Mouse (Mus musculus): Measurements from ENCODE around the gene Acat3.
"Not testable (repeated sequence)": the region's sequence is repeated elsewhere in the genome, so short reads cannot be mapped to it uniquely, and the experiment has no call there.

The Acat3 gene

GRCm38 (mm10) chr17:12940151-12940805, at the start of gene Acat3:
Gene Acat3, minus strand, starts transcription at chr17:12940600.
- peak; percentile 52 for DNase-seq (ENCODE audit: low spot score)

DNA sequence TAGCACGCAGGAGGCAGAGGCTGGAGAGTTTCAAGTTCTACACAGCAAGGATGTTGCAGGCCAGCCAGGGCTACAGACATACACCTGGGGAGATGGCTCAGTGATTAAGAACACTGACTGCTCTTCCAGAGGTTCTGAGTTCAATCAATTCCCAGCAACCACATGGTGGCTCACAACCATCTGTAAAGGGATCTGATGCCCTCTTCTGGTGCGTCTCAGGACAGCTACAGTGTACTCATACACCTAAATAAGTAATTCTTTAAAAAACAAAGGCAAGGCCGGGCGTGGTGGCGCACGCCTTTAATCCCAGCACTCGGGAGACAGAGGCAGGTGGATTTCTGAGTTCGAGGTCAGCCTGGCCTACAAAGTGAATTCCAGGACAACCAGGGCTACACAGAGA, 47.7 kb upstream of the Acat3 start:
- not testable (repeated sequence) for DNase-seq (ENCODE audit: low spot score)

DNA sequence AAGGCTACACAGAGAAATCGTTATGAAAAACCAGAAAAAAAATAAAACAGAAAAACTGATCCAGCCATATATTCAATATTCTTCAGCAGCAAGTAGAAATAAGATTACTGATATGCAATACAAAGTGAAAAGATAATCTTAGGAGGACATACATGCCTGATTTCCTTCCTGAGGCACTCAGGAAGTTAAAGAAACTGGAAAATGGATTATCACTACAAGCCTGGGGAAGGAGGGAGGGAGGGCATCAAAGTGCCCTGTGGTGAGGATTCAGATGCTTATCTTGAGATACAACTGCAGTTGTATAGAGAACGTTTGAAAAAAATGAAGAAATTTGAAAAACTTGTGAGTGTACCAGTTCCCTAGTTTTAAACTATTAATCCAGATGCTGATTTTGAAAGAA, 43.6 kb upstream of the Acat3 start:
- no peak for DNase-seq (ENCODE audit: low spot score)

DNA sequence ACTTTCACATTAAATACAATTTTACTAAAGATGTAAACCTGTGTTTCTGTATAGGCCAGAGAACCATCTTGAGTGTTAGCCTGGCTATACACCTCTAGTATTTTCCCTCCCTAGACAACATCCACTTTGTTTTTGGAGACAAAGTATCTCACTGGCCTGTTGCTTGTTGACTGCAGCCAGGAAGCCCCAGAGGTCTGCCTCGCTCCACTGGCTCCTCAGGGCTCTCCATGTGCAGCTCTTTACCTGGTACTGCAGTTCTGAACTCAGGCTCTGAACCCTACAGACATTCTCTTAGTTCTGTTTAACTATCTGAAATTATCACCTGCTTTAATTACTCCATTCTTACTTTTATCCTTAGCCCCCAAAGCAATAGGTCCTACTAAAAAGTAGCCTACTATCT, 38.1 kb upstream of the Acat3 start:
- DNase-seq (ENCODE audit: low spot score): no peak

GRCm38 (mm10) chr17:12973851-12974250, 33.5 kb upstream of the Acat3 start:
- DNase-seq (ENCODE audit: low spot score): no peak

- no peak for DNase-seq (ENCODE audit: low spot score)
Observed at GRCm38 (mm10) chr17:12967173-12967572, 26.8 kb upstream of the Acat3 start.

DNA sequence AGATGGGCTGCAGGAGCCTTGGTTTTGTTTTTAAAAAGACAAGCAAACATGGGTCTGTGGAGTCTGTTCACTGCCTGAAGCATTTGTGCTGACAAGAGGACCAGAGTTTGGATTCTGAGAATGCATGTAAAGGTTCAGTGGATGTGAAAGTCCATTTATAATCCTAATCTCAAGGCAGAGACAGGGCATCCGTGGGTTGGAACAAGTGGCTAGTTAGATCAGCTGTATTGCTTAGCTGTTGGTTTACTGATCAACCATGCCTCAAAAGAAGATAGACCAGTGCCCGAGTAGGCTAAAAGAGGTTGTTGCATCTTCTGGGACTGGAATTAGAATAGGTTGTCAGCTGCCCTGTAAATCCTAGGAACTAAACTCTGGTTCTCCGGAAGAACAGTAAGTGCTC, 23.1 kb upstream of the Acat3 start:
- DNase-seq (ENCODE audit: low spot score): no peak

- DNase-seq (ENCODE audit: low spot score): peak; percentile 95
Observed at GRCm38 (mm10) chr17:12960331-12960873, 20.0 kb upstream of the Acat3 start, which contains the start of gene Acat2. Gene Acat2, minus strand, starts transcription at chr17:12960747.

GRCm38 (mm10) chr17:12959377-12959776, 19.0 kb upstream of the Acat3 start:
- not testable (repeated sequence) for DNase-seq (ENCODE audit: low spot score)

DNA sequence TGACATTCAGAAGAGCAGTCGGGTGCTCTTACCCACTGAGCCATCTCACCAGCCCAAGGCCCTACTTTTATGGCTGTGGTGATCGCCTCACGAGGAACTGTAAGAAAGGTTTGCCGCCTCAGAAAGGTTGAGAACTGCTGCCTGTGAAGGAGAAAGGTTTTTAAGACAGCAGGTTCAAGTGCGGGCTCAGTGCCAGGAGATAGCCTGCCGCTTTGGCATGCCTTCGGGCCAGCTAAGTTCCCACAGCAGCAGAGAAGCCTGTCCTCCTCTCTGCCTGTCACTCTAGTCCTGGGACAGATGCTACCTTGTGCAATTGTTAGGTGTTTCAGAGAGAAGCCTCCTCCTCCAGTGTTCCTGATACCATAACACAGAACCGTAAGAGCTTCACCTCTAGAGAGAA, 16.3 kb upstream of the Acat3 start:
- DNase-seq (ENCODE audit: low spot score): peak; percentile 53

- DNase-seq (ENCODE audit: low spot score): no peak
Observed at GRCm38 (mm10) chr17:12949669-12950068, 9.3 kb upstream of the Acat3 start.

GRCm38 (mm10) chr17:12942459-12943162, 2.2 kb upstream of the Acat3 start:
- DNase-seq (ENCODE audit: low spot score): no peak

DNA sequence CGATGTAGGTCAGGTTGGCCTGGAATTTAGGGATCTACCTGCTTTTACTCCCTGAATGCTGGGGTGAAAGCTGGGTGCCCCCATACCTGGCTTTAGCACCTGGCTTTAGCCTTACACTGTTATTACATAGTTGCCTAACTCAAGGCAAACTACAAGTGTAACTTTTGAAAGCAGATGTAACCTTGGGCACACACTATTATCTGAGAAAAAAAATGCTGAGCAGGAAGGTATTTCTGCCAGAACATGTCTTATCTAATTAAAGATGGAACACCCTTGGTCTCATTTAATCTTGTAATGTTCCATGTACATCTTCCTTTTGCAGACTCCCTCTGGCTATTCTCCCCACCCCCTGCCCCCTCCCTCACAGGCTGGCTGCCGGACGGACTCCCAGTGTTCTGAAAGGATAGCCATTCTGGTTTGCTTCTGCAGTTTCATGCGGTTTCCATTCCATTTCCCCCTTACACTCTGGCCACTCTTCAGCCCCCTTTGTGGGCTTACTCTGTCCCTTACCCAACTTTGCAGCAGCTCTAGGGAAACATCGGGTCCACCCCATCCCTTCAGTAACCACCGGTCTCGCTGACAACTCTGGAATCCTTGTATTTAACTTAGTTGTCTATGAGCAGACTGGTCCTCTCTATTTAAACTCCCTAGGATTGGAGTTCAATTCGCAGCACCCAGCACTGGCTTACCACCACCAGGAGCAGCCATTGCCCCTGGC, 1.3 kb upstream of the Acat3 start:
- no peak for DNase-seq (ENCODE audit: low spot score)

DNA sequence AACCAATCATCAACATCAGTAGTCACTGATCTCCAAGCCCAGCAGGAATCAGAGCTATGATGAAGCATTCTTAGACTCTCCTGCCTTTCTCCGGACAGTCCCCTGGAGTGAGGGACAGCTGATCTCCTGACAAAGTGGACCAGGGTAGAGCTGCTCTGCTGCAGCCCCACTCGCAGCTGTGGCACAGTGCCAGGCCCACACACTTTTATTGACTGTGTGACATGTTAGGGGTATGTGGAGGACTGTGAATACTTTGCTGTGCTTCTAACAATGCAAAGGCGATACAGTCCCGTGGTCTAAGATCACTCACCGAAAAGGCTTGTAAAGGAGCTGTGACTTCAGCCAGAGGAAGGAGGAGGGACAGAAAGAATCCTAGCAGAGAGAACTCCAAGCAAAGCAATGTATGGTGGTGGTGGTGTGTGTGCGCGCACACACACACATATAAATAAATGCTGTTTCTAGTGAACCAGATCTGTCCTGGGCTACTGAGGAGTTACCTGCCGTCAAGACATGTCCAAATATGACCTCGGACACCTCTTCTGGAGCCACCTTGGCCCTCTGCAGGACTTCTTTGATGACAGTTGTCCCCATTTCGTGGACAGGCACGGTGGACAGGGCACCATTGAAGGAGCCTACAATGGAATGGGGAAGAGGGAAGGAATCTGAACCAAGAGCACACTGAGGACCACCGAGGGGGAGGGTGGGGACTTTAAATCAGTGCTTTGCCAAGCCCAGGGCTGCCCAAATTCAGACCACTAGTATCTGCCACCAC, 837 bp downstream of the Acat3 start:
- DNase-seq (ENCODE audit: low spot score): not testable (repeated sequence)

- DNase-seq (ENCODE audit: low spot score): no peak
Observed at GRCm38 (mm10) chr17:12938077-12938476, 2.3 kb downstream of the Acat3 start.

DNA sequence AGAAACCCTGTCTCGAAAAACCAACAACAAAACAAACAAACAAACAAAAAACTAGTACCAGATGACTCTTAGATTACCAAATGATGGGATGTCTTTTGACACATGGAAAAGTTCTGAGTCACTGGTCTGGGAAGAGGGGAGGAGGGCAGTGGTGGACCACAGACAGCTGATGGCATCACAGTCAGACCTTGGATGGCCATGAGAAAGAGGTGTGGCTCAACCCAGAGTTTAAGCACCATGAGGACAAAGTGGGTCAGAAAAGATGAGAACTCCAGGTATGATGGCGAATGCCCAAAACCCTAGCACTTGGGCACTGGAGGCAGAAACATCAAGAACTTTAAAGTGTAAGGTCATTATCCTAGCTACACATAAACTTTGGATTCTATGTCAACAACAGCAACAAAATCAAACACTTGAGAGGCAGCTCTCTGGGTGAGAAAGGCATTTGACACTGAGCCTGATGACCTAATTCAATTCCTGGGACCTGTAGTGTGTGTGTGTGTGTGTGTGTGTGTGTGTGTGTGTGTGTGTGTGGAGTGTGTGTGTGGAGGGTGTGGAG, 2.9 kb downstream of the Acat3 start:
- no peak for DNase-seq (ENCODE audit: low spot score)

GRCm38 (mm10) chr17:12935719-12936118, 4.7 kb downstream of the Acat3 start:
- DNase-seq (ENCODE audit: low spot score): no peak

DNA sequence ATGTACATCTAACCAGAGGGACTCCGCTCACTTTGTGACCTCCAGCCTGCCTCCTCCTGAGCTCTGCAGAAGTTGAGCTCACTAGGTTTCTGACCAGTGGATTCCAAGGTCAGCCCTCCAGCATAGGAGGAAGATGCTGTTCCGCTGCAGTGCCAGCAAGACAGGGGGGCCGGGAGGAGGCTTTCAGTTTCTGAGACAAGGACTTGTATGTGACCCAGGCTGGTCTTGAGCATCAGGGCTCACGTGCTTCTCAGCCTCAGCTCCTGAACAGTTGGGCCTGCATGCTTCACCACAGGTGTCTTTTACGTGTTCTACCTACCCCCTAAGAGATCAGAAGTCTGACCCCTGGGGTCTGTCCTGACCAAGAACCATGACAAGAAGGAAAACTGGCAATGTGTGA, 8.8 kb downstream of the Acat3 start:
- not testable (repeated sequence) for DNase-seq (ENCODE audit: low spot score)

- DNase-seq (ENCODE audit: low spot score): no peak
Observed at GRCm38 (mm10) chr17:12925703-12926180, 14.7 kb downstream of the Acat3 start.

DNA sequence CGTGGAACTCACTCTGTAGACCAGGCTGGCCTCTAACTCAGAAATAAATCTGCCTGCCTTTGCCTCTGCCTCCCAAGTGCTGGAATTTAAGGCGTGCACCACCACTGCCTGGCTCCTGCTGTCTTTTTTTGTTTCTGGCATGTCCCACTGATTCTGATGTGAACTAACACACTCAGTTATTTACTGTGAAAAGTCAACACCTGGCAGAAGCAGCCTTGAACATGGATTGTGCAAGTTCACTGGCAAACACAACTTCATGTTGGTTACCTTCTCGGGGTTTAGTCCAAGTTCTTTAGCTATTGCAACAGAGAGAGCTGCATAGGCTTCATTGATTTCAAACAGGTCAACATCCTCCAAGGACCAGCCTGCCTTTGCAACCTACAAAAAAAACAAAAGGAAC, 15.4 kb downstream of the Acat3 start:
- DNase-seq (ENCODE audit: low spot score): peak; percentile 36

DNA sequence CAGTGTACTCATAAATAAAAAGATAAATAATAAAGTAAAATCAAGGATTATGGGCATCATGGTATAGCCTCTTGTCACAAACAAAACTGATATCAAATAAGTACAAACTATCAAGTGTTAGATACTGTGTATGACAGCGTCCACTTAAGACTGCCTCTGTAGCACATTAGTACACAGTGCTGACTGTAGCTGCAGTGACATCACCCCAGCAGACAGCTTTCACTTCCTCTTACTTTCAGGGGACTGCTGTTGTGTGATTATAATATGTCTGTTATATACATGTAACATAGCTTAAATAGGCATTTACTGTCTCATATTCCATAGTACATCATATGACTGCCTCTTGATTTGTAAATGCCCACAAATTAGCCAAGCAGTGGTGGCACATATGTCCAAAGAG, 19.3 kb downstream of the Acat3 start:
- DNase-seq (ENCODE audit: low spot score): no peak

Data from adipocyte (in vitro differentiated cells).